Mouse (Mus musculus) monocyte, adult 2 months (primary cell): ENCODE data around the gene Tssk6.

Experiments used
- DNase-seq, 2 experiments: peaks; one replicate each; pipeline ENCODE4 v3.0.0; 2022; ENCODE audit warnings: low spot score in 2 of 2, low read depth in 1 of 2

Gene Tssk6

DNA sequence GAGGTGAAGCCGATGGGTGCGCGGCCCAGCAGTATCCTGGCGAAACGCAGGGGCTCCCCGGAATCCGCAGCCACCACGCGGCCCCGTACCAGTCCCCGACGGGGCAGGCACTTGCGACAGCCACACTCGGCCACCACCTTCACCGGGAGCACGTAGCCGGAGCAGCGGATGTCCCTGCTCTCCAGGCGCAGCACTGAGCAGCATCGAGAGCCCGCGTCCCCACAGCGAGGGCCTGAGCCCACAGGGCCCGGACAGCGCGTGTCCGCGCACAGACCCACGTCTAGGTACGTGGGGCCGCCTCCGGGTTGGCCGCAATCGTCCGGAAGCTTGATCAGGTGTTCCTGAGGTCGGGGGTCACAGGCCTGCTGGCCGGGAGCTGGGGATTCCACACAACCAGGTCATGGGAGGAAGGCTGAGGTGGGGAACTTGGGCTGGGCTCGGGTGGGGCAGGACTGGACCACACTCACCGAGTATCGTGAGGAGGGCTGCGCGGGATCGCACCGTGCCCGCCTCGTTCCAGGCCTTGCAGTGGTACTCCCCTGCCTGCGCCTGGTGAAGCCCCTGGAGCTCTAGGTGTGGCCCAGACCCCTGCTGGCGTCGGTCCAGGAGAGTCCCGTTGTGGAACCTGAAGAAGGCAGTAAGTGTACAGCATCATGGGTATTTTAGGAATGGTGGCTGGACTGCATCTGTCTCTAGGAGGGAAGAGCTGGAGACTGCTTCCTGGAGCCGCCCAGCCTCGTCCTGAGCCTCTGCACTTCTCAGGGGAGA, 19.0 kb upstream of the Tssk6 start:
- no peak for DNase-seq

DNA sequence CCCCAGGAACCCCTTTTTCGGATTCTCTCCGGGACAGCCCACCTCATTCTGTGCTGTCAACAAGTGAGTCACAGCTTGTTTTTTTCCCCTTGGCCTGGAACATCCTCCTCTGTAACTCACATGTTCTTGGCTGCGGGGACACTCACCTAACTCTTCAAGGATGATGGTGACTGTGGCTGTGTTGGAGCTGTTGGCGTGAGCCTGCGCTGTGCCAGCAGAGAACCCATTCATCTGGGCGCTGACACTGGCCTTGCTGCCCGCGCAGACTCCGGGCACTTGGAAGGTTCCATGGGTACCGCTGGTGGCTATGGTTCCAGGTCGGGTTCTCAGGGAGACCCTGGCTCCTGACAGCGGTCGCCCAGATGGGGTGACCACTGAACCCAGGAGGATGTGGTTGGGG, 17.8 kb upstream of the Tssk6 start:
- no peak for DNase-seq

GRCm38 (mm10) chr8:69887289-69888243, 14.4 kb upstream of the Tssk6 start, which contains the start of gene Cilp2:
Cilp2 (minus strand) TSS chr8:69887687.
- no peak for DNase-seq

DNA sequence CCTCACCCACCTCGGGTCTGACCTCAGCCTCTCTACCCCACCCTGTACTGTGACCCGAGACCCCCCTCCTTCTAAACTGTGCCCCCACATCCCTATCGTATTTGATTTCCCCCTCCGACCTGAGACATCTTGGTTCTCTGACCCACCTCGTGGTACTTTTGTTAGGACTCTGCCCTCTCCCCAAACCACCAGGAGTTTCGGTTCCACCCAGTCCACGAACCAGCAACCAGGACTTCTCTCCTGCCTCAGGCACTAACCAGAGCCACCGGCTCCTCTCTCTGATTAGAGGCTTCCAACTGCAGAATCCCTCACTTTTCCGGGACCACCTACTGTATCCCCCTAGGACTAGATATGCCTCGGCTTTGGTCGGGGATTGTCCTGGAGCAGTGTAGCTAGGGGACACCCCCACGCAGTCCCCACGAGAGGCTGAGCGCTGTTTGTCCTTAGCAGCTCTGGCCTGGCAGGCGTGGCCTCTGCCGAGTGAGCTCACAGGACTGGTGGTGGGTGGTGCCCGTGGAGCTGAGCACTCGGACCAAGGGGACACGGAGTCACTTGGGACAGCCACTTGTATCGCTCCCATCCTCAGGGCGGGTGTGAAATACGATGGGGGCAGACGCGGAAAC, 13.6 kb upstream of the Tssk6 start:
- DNase-seq: peak in 1 of 2 experiments; percentile 13

GRCm38 (mm10) chr8:69888902-69889301, 13.1 kb upstream of the Tssk6 start:
- no peak for DNase-seq

GRCm38 (mm10) chr8:69890813-69891241, 11.2 kb upstream of the Tssk6 start:
- DNase-seq: no peak

DNA sequence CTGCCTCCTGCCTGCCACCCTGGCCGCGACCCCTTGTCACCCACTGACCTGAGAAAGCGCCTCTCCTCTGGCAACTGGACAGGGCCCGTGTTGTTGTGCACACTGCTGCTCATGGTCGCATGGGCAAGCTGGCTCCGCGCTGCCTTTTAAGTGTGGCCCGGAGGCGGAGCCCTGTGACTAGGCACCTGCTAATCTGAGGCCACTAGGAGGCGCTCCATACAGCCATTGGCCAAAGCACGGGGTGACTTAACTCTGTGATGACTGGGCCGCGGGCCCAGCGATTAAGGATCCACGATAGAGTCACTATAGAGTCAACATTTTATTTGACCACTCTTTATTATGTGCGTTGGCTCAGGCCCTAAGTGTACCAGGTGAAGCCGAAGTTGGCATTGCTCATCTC, 8.1 kb upstream of the Tssk6 start:
- DNase-seq: peak in 1 of 2 experiments; percentile 24

DNA sequence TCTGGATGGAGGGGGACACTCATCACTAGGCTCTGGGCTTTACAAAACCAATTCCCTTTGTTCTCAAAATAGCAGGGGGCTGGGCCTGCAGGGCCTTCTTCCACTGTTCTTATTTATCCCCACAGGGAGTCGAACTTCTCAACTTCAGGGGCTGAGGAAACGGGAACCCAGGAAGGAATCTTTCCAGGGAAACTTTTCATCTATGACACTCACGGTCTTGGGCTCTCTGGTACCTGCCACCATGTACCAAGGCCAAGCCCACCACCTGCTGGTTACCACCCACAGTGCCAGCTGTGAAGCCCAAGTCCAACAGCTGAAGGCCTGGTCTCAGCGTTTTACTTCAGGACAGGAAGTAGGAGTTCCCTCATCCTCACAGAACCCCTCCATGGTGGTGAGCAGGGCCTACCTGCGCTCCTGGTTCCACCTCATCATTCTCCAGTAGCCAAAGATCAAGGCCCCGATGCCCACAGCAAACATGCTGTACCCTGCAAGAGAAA, 7.1 kb upstream of the Tssk6 start:
- DNase-seq: no peak

GRCm38 (mm10) chr8:69895772-69896451, 6.1 kb upstream of the Tssk6 start:
- DNase-seq: no peak

GRCm38 (mm10) chr8:69897857-69898256, 4.1 kb upstream of the Tssk6 start:
- DNase-seq: no peak

- DNase-seq: no peak
These were observed 2.1 kb upstream of the Tssk6 start for GRCm38 (mm10) chr8:69899876-69900275.

- no peak for DNase-seq
These were observed 1.0 kb upstream of the Tssk6 start for GRCm38 (mm10) chr8:69900895-69901451.

DNA sequence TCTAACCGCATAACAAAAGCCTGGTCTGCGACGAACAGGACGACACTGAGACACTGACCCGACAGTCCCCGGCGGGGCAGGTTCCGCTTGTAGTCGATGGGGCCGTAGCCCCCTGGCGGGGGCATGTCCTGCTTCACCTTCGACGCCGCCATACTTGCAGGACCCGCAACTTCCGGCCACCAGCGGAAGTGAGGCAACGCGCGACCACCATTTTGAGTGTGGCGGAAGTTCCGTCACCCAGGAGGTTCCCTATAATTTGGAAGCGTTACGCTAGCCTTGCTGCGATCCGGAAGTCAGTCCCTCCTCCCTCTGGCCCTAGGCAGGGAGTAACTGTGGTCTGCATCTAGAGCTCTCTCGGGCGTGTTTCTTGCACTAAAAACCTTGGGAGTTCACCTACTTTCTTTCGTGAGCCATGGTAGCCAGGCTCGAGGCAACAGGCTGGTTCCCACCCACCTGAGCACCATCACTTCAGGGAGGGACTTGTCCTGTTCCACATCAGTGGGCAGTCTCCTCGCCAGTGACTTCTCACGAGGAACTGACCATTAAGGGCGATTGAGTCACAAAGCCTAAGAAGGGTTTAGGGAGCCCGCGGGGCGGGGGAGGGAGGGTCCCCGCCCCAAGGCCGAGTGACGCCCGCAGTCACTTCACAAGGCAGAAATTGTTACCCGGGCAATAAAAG, 361 bp upstream of the Tssk6 start:
- DNase-seq: peak; percentile 97 to 98

DNA sequence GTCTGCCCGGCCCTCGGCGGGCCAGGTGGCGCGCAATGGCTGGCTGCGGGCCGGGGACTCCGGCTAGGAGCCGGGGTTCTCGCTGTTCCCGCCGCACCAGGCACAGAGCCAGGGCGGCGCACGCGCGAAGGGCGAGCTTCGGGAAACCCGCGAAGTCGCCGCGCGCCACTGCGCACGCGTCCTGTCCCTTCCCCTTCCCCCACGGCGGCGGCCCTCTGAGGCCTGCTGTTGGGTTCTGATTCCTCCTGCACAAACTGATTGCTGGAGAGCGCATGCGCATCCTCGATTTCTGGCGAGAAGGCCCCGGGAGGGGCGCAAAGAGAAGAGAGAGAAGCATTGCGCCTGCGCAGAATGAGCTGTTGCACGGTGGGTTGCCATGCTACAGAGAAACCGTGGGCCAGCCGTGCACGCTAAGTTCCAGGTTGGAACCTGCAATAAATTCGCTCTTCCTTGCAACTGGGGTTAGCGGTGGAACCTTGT, 1.1 kb downstream of the Tssk6 start:
- DNase-seq: peak; percentile 94 to 96

DNA sequence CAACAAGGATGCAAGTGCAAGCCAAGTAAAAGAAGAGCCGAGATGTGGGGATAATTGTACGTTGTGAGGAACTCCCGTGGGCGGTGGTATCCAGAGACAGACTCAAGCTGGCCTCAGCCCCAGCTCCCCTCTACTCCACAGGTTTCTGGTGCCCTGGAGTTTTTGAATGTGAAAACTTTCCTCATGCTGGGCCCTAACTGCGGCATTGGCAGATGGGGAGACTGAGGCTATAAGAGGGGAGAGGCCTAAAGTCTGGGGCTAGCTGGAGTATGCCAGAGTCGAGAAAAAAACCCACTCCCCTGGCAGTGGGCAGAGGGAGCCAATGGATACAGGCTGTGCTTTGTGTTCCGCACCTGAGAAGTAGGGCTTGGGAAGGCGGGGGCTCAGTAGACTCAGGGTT, 2.1 kb downstream of the Tssk6 start:
- DNase-seq: no peak

- DNase-seq: no peak
These were observed 4.3 kb downstream of the Tssk6 start for GRCm38 (mm10) chr8:69906260-69906659.

GRCm38 (mm10) chr8:69907106-69907505, 5.1 kb downstream of the Tssk6 start:
- DNase-seq: no peak

DNA sequence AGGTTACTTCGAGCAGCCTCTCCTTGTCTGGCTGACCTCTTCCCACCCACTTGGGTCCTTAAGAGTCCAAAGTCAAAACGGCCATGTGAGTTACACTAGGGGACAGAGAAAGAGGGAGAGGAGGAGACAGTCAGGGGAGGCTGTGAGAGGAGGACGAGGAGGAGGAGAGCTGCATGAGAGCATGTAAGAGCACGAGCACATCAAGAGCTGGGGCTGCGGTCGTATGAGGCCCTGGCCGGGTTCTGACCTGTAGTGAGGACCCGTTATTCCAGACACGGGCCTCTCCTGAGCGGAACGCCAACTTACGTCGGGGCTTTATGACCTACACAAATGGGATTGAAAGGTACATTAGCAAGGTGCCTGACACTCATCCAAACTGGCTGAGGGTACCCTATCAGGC, 9.9 kb downstream of the Tssk6 start:
- DNase-seq: no peak

- DNase-seq: no peak
These were observed 10.6 kb downstream of the Tssk6 start for GRCm38 (mm10) chr8:69912478-69913074.
